Mouse (Mus musculus): ENCODE results near the gene Atrnl1.

DNA sequence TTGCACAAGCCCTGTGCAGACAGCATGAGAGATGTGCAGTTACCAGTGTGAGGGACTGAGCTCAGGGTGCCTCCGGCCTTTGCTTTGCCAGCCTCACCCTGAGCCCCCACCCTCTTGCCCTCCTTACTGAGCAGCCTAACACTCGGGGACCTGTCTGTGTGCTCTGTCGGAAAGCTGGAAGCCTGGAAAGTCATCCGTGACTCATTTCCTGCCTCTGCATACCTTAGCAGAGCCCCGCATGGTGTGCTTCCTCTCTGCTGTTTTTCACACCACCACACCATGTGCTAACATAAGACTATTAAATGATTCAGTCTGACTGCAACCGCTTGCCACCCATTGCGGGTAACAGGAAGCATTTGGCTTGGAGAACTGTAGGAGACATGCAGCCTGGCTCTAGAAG is 493.7 kb downstream of the Atrnl1 start:
- TF ChIP-seq CTCF (IDR thresholded peaks at IDR 0.05; ENCODE audit: low read depth) (no peak), EP300 (optimal IDR thresholded peaks at IDR 0.05) (no peak)

All from stomach, postnatal 0 days (tissue).